Mouse (Mus musculus) kidney, adult 2 months (tissue): ENCODE measurements around the gene Ahnak2. TPM values are rescaled to one million over a fixed set of nuclear protein-coding genes. Genes with fewer than 3 reads are reported as not detected.

Source experiments
- DNase-seq: peaks from one replicate; pipeline ENCODE4 v3.0.0; 2021
- H3K27ac ChIP-seq: fragments of 200-500 bp; 2 replicates; pipeline ENCODE4 v1.5.1; 2012; ENCODE audit warnings: low read depth, low read length, control low read depth, inconsistent platforms; ENCODE audit not compliant: insufficient read depth
- H3K27me3 ChIP-seq: fragments of 200-500 bp; replicated peaks from 2 replicates; pipeline ENCODE4 v1.6.1; 2012; ENCODE audit warnings: mild to moderate bottlenecking, moderate library complexity, low read length, inconsistent platforms; ENCODE audit not compliant: control insufficient read depth, insufficient read depth
- H3K36me3 ChIP-seq: fragments of 200-500 bp; 2 replicates; pipeline ENCODE4 v1.6.1; 2012; ENCODE audit warnings: mild to moderate bottlenecking, moderate library complexity, low read length, inconsistent platforms; ENCODE audit not compliant: control insufficient read depth, insufficient read depth
- H3K4me1 ChIP-seq: fragments of 200-500 bp; 2 replicates; pipeline ENCODE4 v1.6.1; 2011; ENCODE audit warnings: low read length; ENCODE audit not compliant: control insufficient read depth, insufficient read depth
- H3K4me3 ChIP-seq: fragments of 200-500 bp; 2 replicates; pipeline ENCODE4 v1.5.1; 2011; ENCODE audit warnings: mild to moderate bottlenecking, low read depth, low read length, control low read depth; ENCODE audit not compliant: insufficient read depth
- CTCF ChIP-seq: fragments of 200-500 bp; conservative IDR thresholded peaks from 2 replicates; pipeline ENCODE4 v1.5.1; 2011; ENCODE audit warnings: low read depth, mild to moderate bottlenecking, control low read depth, low read length, moderate library complexity, mixed read lengths; ENCODE audit not compliant: insufficient read depth, insufficient read length
- POLR2A ChIP-seq: fragments of 200-500 bp; IDR thresholded peaks from one replicate; pipeline ENCODE4 v1.6.1; 2011; ENCODE audit warnings: low read depth, low read length, control low read depth
- WGBS: fragments of 180-500 bp; shearing (Covaris S2); methylation state at CpG from one replicate; pipeline ENCODE4 v1.1.7; 2018; 5-methylcytosine and 5-hydroxymethylcytosine counted together
- polyA plus RNA-seq: library from polyadenylated mRNA; depleted of rRNA; stranded (reverse); fragments of >200 nt; gene quantifications from 2 replicates; pipeline ENCODE4 v1.2.3, GENCODE M21; 2012

Ahnak2 gene
- polyA plus RNA-seq, 1 experiment: 0.70 TPM

- Histone ChIP-seq H3K4me3 (no peak overlapping the region), H3K4me1 (peaks cover 2% of the 10 kb centered on the region; the same call in 1 of the 2 replicates), H3K36me3 (peaks cover 10% of the 10 kb centered on the region), H3K27ac (no peak overlapping the region), H3K27me3 (no peaks in the 10 kb centered on the region)
- DNase-seq: peak; percentile 80
- TF ChIP-seq CTCF (no peak), POLR2A (no peak)
- 68% methylated on average over 14 of the region's 14 CpGs for WGBS
Observed at GRCm38 (mm10) chr12:112737761-112738160, 64.7 kb downstream of the Ahnak2 start.

DNA sequence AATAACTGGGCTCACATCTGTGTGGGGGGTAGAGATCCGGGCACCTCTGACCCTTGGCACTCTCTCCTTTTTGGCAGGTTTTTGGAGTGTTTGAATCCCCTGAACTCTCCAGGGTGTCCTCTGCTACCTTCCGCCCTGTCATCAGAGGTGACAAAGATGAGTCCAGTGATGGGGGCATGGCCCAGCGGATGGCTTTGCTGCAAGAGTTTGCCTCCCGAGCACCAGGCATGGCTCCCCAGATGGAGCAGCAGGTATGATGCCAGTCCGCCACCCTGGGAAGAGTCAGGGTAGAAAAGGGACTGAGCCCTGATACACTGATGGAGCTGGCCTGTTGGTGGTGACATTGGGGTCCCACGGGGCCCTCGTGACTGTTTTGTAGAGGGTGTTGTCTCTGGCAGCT, 65.4 kb downstream of the Ahnak2 start:
- no peak overlapping the region for H3K27ac ChIP-seq
- peak; percentile 32 for DNase-seq
- H3K4me1 ChIP-seq: peaks cover 2% of the 10 kb centered on the region; the same call in 1 of the 2 replicates
- TF ChIP-seq POLR2A (no peak), CTCF (no peak)
- H3K27me3 ChIP-seq: no peaks in the 10 kb centered on the region
- H3K36me3 ChIP-seq: peaks cover 10% of the 10 kb centered on the region
- WGBS: 79% methylated on average over 7 of the region's 7 CpGs
- H3K4me3 ChIP-seq: no peak overlapping the region

DNA sequence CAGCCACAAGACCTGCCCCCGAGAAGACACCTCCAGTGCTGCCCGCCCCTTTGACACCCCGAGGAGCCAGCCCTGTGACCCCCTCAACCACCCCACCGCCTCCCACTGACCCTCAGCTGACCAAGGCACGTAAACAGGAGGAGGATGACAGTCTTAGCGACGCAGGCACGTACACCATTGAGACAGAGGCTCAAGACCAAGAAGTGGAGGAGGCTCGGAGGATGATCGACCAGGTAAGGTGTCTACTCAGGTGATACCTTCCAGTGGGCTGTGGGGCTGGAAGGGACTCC, 65.9 kb downstream of the Ahnak2 start:
- no peaks in the 10 kb centered on the region for H3K27me3 ChIP-seq
- no peak overlapping the region for H3K27ac ChIP-seq
- TF ChIP-seq CTCF (no peak), POLR2A (no peak)
- H3K36me3 ChIP-seq: peaks cover 10% of the 10 kb centered on the region
- DNase-seq: no peak
- no peak overlapping the region for H3K4me3 ChIP-seq
- 68% methylated on average over 10 of the region's 10 CpGs for WGBS
- H3K4me1 ChIP-seq: peaks cover 2% of the 10 kb centered on the region; the same call in 1 of the 2 replicates

DNA sequence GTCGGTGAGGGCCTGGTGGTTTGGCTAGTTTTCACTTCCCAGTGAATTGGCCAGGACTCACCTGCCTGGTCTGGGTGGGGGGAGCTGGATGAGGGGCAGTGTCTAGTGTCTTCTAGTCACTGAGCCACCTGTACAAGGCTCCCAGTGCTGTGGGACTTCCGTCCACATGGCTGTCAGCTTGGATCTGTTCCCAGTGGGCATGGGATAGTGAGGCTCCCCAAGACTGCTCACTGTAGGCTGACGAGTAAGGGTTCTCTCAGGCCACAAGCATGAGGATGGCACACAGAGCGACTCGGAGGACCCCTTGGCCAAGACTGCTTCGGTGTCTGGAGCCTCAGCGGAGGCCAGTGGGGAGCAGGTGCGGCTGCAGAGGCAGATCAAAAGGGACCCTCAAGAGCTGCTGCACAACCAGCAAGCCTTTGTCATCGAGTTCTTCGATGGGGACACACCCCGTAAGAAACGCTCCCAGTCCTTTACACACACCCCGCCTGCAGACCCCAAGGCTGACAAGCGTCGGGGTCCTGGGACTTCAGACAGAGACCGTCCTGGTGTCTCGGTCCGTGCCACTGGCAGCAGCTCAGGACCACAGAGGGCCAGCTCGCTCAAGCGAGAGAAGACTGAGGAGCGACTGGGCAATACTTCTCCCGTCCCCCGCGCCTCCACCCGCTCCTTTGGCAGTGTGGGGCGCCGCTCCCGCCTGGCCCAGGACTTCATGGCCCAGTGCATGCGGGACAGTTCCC, 66.4 kb downstream of the Ahnak2 start:
- DNase-seq: peak; percentile 51
- Histone ChIP-seq H3K27me3 (no peaks in the 10 kb centered on the region), H3K27ac (no peak overlapping the region), H3K36me3 (peaks cover 10% of the 10 kb centered on the region), H3K4me3 (no peak overlapping the region), H3K4me1 (peaks cover 2% of the 10 kb centered on the region; the same call in 1 of the 2 replicates)
- TF ChIP-seq CTCF: no peak
- TF ChIP-seq POLR2A: no peak
- WGBS: 71% methylated on average over 29 of the region's 29 CpGs

DNA sequence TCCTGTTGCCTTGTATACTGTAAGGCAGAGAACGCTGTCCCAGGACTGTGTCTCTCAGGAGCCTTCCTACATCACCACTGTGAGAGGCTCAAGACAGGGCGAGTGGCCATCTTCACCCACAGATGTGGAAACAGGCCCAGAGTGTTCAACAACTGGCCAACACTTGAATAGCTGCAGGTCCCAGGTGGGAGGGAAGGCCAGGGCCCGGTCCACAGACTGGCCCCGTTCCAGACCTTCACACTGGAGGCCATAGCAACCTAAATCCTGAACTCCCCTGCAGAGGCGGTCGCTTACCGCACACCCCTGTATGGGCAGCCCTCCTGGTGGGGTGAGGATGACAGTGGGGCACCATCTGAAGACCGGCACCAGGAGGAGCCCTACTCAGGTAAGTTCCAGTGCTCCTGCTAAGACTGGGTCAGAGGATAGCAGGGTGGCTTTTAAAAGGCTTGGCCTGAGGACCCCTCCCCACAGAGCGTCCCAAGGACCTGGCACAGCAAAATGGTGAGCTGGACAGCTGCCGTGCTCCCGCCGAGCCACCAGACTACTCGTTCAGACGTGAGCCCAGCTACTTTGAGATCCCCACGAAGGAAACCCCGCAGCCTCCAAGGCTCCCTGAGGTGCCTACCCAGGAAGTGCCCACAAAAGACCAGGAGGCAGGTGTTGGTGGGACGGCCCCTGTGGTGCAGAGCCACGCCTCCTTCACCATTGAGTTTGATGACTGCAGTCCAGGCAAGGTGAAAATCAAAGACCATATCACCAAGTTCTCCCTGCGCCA, 67.4 kb downstream of the Ahnak2 start:
- Histone ChIP-seq H3K27ac (no peak overlapping the region), H3K36me3 (peaks cover 10% of the 10 kb centered on the region), H3K27me3 (no peaks in the 10 kb centered on the region), H3K4me1 (peaks cover 2% of the 10 kb centered on the region; the same call in 1 of the 2 replicates), H3K4me3 (no peak overlapping the region)
- 82% methylated on average over 19 of the region's 19 CpGs for WGBS
- no peak for TF ChIP-seq CTCF
- TF ChIP-seq POLR2A: no peak
- peak; percentile 28 for DNase-seq

GRCm38 (mm10) chr12:112734108-112734820, 68.2 kb downstream of the Ahnak2 start:
- TF ChIP-seq POLR2A: no peak
- TF ChIP-seq CTCF: no peak
- H3K4me1 ChIP-seq: peaks cover 2% of the 10 kb centered on the region; the same call in 1 of the 2 replicates
- DNase-seq: peak; percentile 86
- 43% methylated on average over 2 of the region's 2 CpGs for WGBS
- H3K36me3 ChIP-seq: peaks cover 10% of the 10 kb centered on the region
- no peak overlapping the region for H3K27ac ChIP-seq
- H3K27me3 ChIP-seq: no peaks in the 10 kb centered on the region
- H3K4me3 ChIP-seq: no peak overlapping the region
